Mouse (Mus musculus) neural tube, embryonic 15.5 days (tissue): ENCODE data around the gene Arhgef19. TPM values are rescaled to one million over a fixed set of nuclear protein-coding genes. Genes with fewer than 3 reads are reported as not detected.

Source experiments
- ATAC-seq: fragments of 200-750 bp; cut with Nextera tagmentation; 2 replicates; pipeline ENCODE4 v1.8.0; 2017; ENCODE audit warnings: mild to moderate bottlenecking, moderate TSS enrichment, moderate library complexity; ENCODE audit not compliant: low FRiP score
- H3K27ac ChIP-seq: fragments of 300-500 bp; sonication (generic); replicated peaks from 2 replicates; pipeline ENCODE4 v1.5.1; 2015; ENCODE audit warnings: mild to moderate bottlenecking, inconsistent platforms
- H3K27me3 ChIP-seq: fragments of 300-500 bp; sonication (generic); replicated peaks from 2 replicates; pipeline ENCODE4 v1.6.1; 2015; ENCODE audit warnings: inconsistent platforms
- H3K36me3 ChIP-seq: fragments of 300-500 bp; sonication (generic); 2 replicates; pipeline ENCODE4 v1.6.1; 2015; ENCODE audit warnings: inconsistent platforms
- H3K4me1 ChIP-seq: fragments of 300-500 bp; sonication (generic); 2 replicates; pipeline ENCODE4 v1.6.1; 2015; ENCODE audit warnings: inconsistent platforms
- H3K4me2 ChIP-seq: fragments of 300-500 bp; sonication (generic); 2 replicates; pipeline ENCODE4 v1.6.1; 2015; ENCODE audit warnings: inconsistent platforms, mild to moderate bottlenecking, moderate library complexity
- H3K4me3 ChIP-seq: fragments of 300-500 bp; sonication (generic); replicated peaks from 2 replicates; pipeline ENCODE4 v1.5.1; 2015; ENCODE audit warnings: mild to moderate bottlenecking, inconsistent platforms
- H3K9ac ChIP-seq: fragments of 300-500 bp; sonication (generic); replicated peaks from 2 replicates; pipeline ENCODE4 v1.6.1; 2015; ENCODE audit warnings: mild to moderate bottlenecking, inconsistent platforms
- H3K9me3 ChIP-seq: fragments of 300-500 bp; sonication (generic); replicated peaks from 2 replicates; pipeline ENCODE4 v1.6.1; 2016; ENCODE audit warnings: inconsistent platforms
- WGBS: fragments of 180-500 bp; shearing (Covaris S2); methylation state at CpG from one replicate; pipeline ENCODE4 v1.1.7; 2015; ENCODE audit warnings: mixed read lengths; 5-methylcytosine and 5-hydroxymethylcytosine counted together
- polyA plus RNA-seq: library from polyadenylated mRNA; unstranded; fragments of >200 nt; fragmentation: Nextera tagmentation; extraction: Ambion mirVana; gene quantifications from 2 replicates; pipeline ENCODE4 v1.2.1, GENCODE M21; 2015

Arhgef19 gene
- polyA plus RNA-seq, 1 experiment from 2014 or later: 1.3 TPM

- Histone ChIP-seq H3K27ac (no peak overlapping the region), H3K4me2 (no peak overlapping the region), H3K9me3 (no peaks in the 10 kb centered on the region), H3K4me3 (no peak overlapping the region), H3K9ac (no peak overlapping the region), H3K4me1 (no peaks in the 10 kb centered on the region), H3K27me3 (peaks cover 7% of the 10 kb centered on the region), H3K36me3 (no peaks in the 10 kb centered on the region)
- ATAC-seq: no peak
- 49% methylated on average over 9 of the region's 9 CpGs for WGBS
These were observed 28.5 kb downstream of the Arhgef19 start for GRCm38 (mm10) chr4:141267837-141268236.

DNA sequence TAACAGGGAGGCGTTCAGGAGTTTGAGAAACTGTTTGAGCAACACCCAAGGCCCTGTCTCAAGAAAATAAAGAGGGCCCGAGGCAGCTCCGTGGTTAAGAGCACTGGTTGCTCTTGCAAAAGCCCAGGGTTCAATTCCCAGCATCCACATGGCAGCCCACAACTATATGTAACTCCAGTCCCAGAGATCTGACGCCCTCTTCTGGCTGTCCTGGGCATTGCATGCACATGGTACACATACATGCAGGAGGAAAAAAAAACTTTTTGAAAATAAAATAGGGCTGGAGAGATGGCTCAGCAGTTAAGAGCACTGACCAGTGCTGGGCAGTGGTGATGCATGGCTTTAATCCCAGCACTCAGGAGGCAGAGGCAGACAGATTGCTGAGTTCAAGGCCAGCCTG, 29.1 kb downstream of the Arhgef19 start:
- Histone ChIP-seq H3K36me3 (no peaks in the 10 kb centered on the region), H3K4me1 (peaks cover 5% of the 10 kb centered on the region), H3K27ac (no peak overlapping the region), H3K4me3 (no peak overlapping the region), H3K9ac (no peak overlapping the region), H3K4me2 (no peak overlapping the region), H3K9me3 (no peaks in the 10 kb centered on the region), H3K27me3 (peaks cover 7% of the 10 kb centered on the region)
- 80% methylated on average over 4 of the region's 4 CpGs for WGBS
- no peak for ATAC-seq

- Histone ChIP-seq H3K4me2 (no peak overlapping the region), H3K27ac (no peak overlapping the region), H3K9ac (no peak overlapping the region), H3K27me3 (peaks cover 7% of the 10 kb centered on the region), H3K4me3 (no peak overlapping the region), H3K9me3 (no peaks in the 10 kb centered on the region), H3K36me3 (no peaks in the 10 kb centered on the region), H3K4me1 (peaks cover 9% of the 10 kb centered on the region)
- ATAC-seq: no peak
- 86% methylated on average over 6 of the region's 6 CpGs for whole genome bisulfite sequencing
These were observed 29.8 kb downstream of the Arhgef19 start for GRCm38 (mm10) chr4:141269080-141269479.

DNA sequence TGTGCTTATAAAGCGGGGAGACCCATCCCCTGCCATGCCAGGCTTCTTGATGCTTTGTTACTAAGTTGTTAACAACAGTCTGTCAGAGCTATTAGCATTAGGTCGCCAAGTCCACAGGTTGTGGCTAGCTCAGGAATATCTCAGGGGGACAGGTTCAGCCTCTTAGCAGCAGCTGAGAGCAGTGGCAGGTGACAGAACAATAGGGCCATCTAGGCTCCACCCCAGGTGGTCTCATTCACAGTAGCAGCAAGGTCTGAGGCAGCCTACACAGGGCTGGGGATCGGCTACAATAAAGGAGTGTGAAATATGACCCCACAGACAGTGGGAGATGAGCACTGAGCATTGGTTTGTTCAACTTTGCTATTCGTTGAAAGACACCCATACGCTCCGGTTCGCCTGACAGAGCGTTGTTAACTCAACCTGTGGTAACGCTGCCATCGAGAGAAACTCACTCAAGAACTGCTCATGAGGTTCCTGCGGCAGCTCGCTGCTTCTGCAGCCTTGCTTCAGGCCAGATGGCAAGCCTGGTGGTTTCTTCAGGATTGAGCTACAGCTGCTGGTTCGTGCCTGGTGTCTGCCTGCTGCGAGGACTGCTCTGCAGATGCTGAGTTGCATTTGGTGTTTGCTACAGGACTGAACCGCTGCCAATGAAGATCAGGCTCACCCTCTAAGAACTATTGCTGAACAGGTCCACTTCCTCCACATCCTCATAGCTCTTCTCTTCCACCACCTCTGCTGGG, 31.1 kb downstream of the Arhgef19 start:
- H3K4me1 ChIP-seq: peaks cover 12% of the 10 kb centered on the region
- no peak overlapping the region for H3K27ac ChIP-seq
- no peaks in the 10 kb centered on the region for H3K9me3 ChIP-seq
- ATAC-seq: no peak
- H3K4me3 ChIP-seq: no peak overlapping the region
- no peak overlapping the region for H3K9ac ChIP-seq
- peaks cover 7% of the 10 kb centered on the region for H3K27me3 ChIP-seq
- H3K36me3 ChIP-seq: no peaks in the 10 kb centered on the region
- no peak overlapping the region for H3K4me2 ChIP-seq
- WGBS: 49% methylated on average over 15 of the region's 15 CpGs

GRCm38 (mm10) chr4:141271228-141271627, 31.9 kb downstream of the Arhgef19 start:
- Histone ChIP-seq H3K4me3 (no peak overlapping the region), H3K9me3 (no peaks in the 10 kb centered on the region), H3K27me3 (peaks cover 7% of the 10 kb centered on the region), H3K27ac (no peak overlapping the region), H3K4me2 (no peak overlapping the region), H3K9ac (no peak overlapping the region), H3K36me3 (no peaks in the 10 kb centered on the region), H3K4me1 (peaks cover 12% of the 10 kb centered on the region)
- 87% methylated on average over 7 of the region's 7 CpGs for WGBS
- no peak for ATAC-seq

DNA sequence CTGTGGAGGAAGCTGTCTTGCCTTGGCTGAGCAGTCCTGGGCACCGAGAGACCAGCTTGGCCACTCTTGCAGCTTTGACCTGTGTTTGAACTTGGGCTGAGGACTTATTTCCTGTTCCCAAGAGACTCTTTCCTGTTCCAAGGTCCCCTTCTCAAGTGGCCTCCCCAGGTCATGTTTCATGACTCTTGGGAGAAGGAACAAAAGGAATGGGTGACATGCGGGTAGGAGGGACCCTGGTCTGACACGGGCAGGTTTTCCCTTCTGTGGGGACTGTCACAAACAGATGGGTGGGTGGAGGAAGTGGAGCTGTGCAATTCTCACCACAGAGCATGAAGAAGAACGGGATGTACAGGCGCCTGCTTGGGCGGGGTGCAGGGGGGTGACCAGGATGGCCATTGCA, 32.4 kb downstream of the Arhgef19 start:
- Histone ChIP-seq H3K36me3 (no peaks in the 10 kb centered on the region), H3K9me3 (no peaks in the 10 kb centered on the region), H3K27ac (no peak overlapping the region), H3K4me1 (peaks cover 12% of the 10 kb centered on the region), H3K4me2 (no peak overlapping the region), H3K4me3 (no peak overlapping the region), H3K9ac (no peak overlapping the region), H3K27me3 (peaks cover 7% of the 10 kb centered on the region)
- WGBS: 81% methylated on average over 6 of the region's 6 CpGs
- ATAC-seq: no peak

DNA sequence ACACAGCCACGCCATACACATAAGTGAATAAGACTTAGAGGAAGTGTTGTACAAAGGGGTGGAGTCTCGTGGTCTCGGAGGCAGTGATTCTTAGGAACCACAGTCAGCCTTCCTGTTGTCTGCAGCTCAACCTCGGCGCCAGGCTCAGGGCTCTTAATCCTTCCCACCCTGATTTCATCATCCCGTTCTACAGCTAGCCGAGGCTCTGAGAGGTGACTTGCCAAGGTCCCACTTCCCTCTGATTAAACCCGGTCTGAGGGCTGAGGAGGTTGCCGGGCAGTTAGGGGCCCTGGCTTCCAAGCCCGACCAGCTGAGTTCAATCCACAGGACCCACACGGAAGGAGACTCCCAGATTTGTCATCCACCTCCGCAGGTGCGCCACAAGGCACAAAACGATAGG, 33.6 kb downstream of the Arhgef19 start:
- Histone ChIP-seq H3K9ac (no peak overlapping the region), H3K9me3 (no peaks in the 10 kb centered on the region), H3K4me3 (no peak overlapping the region; the same call in 1 of the 2 replicates), H3K27ac (no peak overlapping the region), H3K36me3 (no peaks in the 10 kb centered on the region), H3K4me1 (peaks cover 19% of the 10 kb centered on the region), H3K27me3 (peaks cover 7% of the 10 kb centered on the region), H3K4me2 (peak overlapping the region; percentile 40)
- ATAC-seq: no peak
- 22% methylated on average over 14 of the region's 14 CpGs for WGBS

DNA sequence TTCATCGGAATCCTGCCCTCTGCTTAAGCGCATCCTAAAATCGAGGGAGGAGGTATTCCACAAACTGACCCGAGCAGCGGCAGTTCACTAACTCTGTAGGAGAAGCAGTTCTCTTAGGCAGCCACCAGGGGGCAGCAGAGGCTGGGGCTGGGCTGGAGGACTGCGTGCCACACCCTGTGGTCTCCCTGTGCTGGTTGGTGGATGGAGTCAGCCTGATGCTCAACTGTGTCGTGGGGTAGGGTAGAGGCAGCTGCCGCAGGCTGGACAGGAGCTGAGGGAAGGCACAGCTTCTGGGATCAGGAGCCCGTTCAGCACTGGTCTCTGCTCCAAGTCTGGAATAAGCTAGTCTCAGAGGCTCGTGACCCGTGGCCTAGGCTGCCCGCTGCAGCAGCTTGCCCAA, 34.0 kb downstream of the Arhgef19 start:
- no peak overlapping the region; the same call in 1 of the 2 replicates for H3K4me3 ChIP-seq

DNA sequence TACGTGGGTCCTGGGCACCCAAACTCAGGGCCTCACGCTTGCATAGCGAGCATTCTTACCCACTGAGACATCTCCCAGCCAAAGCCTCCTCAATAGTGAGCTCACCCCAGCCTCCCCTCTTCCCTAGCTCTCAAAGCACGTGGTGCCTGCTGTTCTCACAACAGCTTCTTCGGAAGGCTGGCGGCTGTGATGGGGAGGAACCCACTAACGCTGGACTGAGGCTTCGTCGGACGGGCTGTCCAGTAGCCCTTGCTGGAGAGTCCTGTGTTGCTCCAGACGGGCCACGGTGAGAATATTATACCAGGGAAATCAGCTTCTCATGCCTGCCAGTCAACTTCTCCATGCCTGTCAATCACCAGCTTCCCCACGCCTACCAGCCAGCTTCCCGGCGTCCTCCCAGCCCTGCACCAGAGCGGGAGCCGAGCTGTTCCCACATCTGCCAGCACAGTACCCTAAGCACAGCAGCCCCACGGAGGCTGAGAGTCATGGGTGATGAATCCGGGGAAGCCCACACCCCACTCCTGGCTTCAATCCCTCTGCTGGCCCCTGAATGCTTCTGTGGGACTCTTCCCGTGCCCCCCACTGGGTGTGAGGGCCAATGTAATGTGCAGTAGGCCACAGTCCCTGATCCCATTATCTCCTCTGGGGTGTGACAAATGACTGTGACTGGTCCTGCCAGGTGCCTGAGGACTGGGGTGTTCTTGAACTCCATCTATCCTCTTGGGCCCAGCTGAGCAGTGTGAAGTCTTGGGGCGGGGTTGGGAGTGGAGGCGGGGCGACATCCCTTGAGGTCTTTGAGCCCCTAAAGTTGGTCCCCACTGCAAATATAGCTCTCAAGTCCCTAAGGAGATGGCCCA, 35.4 kb downstream of the Arhgef19 start:
- no peaks in the 10 kb centered on the region for H3K9me3 ChIP-seq
- 0 out of 2 replicates have a peak overlapping the region, but pooled peaks have one; percentile 2 for H3K9ac ChIP-seq
- ATAC-seq: no peak
- H3K4me3 ChIP-seq: no peak overlapping the region
- 42% methylated on average over 23 of the region's 23 CpGs for WGBS
- H3K4me1 ChIP-seq: peaks cover 31% of the 10 kb centered on the region
- peaks cover 7% of the 10 kb centered on the region for H3K27me3 ChIP-seq
- H3K27ac ChIP-seq: no peak overlapping the region
- H3K36me3 ChIP-seq: no peaks in the 10 kb centered on the region
- H3K4me2 ChIP-seq: no peak overlapping the region

More for the DNA sequence above, 34.0 kb downstream of the Arhgef19 start:
- Histone ChIP-seq H3K4me1 (peaks cover 24% of the 10 kb centered on the region), H3K36me3 (no peaks in the 10 kb centered on the region), H3K9me3 (no peaks in the 10 kb centered on the region), H3K27ac (no peak overlapping the region), H3K4me2 (peak overlapping the region; percentile 40), H3K27me3 (peaks cover 7% of the 10 kb centered on the region), H3K9ac (no peak overlapping the region)
- peak; percentile 83; the same call in 1 of the 2 replicates for ATAC-seq
- WGBS: 22% methylated on average over 12 of the region's 12 CpGs

GRCm38 (mm10) chr4:141277157-141277556, 37.9 kb downstream of the Arhgef19 start:
- no peaks in the 10 kb centered on the region for H3K36me3 ChIP-seq
- no peak overlapping the region for H3K4me3 ChIP-seq
- peaks cover 31% of the 10 kb centered on the region for H3K4me1 ChIP-seq
- peaks cover 8% of the 10 kb centered on the region for H3K27me3 ChIP-seq
- WGBS: 82% methylated on average over 8 of the region's 8 CpGs
- no peak overlapping the region for H3K27ac ChIP-seq
- no peak overlapping the region for H3K9ac ChIP-seq
- no peaks in the 10 kb centered on the region for H3K9me3 ChIP-seq
- no peak overlapping the region for H3K4me2 ChIP-seq
- no peak for ATAC-seq

GRCm38 (mm10) chr4:141278154-141278553, 38.9 kb downstream of the Arhgef19 start:
- H3K9me3 ChIP-seq: no peaks in the 10 kb centered on the region
- H3K9ac ChIP-seq: no peak overlapping the region
- no peaks in the 10 kb centered on the region for H3K36me3 ChIP-seq
- 69% methylated on average over 7 of the region's 7 CpGs for WGBS
- no peak for ATAC-seq
- peaks cover 28% of the 10 kb centered on the region for H3K4me1 ChIP-seq
- H3K4me2 ChIP-seq: no peak overlapping the region
- 0 out of 2 replicates have a peak, but pooled peaks cover 3% of the 10 kb centered on the region for H3K27me3 ChIP-seq
- peak overlapping the region; percentile 45 for H3K27ac ChIP-seq
- H3K4me3 ChIP-seq: no peak overlapping the region

GRCm38 (mm10) chr4:141279327-141279726, 40.0 kb downstream of the Arhgef19 start:
- H3K27ac ChIP-seq: no peak overlapping the region
- H3K9ac ChIP-seq: no peak overlapping the region
- H3K4me2 ChIP-seq: no peak overlapping the region
- H3K4me3 ChIP-seq: no peak overlapping the region
- ATAC-seq: no peak
- H3K9me3 ChIP-seq: no peaks in the 10 kb centered on the region
- WGBS: 57% methylated on average over 15 of the region's 15 CpGs
- no peaks in the 10 kb centered on the region for H3K36me3 ChIP-seq
- 0 out of 2 replicates have a peak, but pooled peaks cover 3% of the 10 kb centered on the region for H3K27me3 ChIP-seq
- H3K4me1 ChIP-seq: peaks cover 27% of the 10 kb centered on the region
